Mouse (Mus musculus) megakaryocyte, embryonic 14.5 days (primary cell): ENCODE data around the gene Tbk1. TPM values are rescaled to one million over a fixed set of nuclear protein-coding genes. Genes with fewer than 3 reads are reported as not detected.

ENCODE experiments used
- H3K27me3 ChIP-seq: replicated peaks from 2 replicates; pipeline ENCODE3; 2012; ENCODE audit warnings: inconsistent platforms
- H3K36me3 ChIP-seq: replicated peaks from 2 replicates; pipeline ENCODE3; 2012; ENCODE audit warnings: low read length, inconsistent platforms, mixed read lengths
- H3K4me1 ChIP-seq: 2 replicates; pipeline ENCODE4 v1.6.1; 2012; ENCODE audit warnings: inconsistent platforms
- H3K4me3 ChIP-seq: replicated peaks from 2 replicates; pipeline ENCODE3; 2012; ENCODE audit warnings: moderate library complexity, mild to moderate bottlenecking, inconsistent platforms
- H3K9me3 ChIP-seq: 2 replicates; pipeline ENCODE4 v1.6.1; 2012; ENCODE audit warnings: inconsistent platforms
- FLI1 ChIP-seq: IDR thresholded peaks from 2 replicates; pipeline ENCODE4 v1.6.1; 2012; ENCODE audit warnings: low read length, inconsistent platforms, mixed read lengths
- GATA1 ChIP-seq: IDR thresholded peaks from 3 replicates; pipeline ENCODE4 v1.6.1; 2012; ENCODE audit warnings: mixed read lengths, low read length, inconsistent platforms, borderline replicate concordance
- polyA plus RNA-seq: library from polyadenylated mRNA; stranded (reverse); fragments of >175 nt; gene quantifications from 2 replicates; pipeline ENCODE4 v1.2.3, GENCODE M21; 2012; ENCODE audit warnings: low replicate concordance; ENCODE audit not compliant: insufficient read depth

Gene Tbk1
- polyA plus RNA-seq, 1 experiment, result 2.7 TPM

- H3K36me3 ChIP-seq, result peaks cover 62% of the 10 kb centered on the region
- peaks cover 19% of the 10 kb centered on the region for H3K4me1 ChIP-seq
- no peaks in the 10 kb centered on the region for H3K9me3 ChIP-seq
- TF ChIP-seq GATA1, result no peak
- TF ChIP-seq FLI1, result no peak
- no peak overlapping the region for H3K4me3 ChIP-seq
- H3K27me3 ChIP-seq, result no peaks in the 10 kb centered on the region
Measured at GRCm38 (mm10) chr10:121622431-121622830, 35.8 kb upstream of the Tbk1 start.

- peaks cover 96% of the 10 kb centered on the region for H3K36me3 ChIP-seq
- peaks cover 13% of the 10 kb centered on the region for H3K4me1 ChIP-seq
- no peaks in the 10 kb centered on the region for H3K27me3 ChIP-seq
- H3K9me3 ChIP-seq, result no peaks in the 10 kb centered on the region
- H3K4me3 ChIP-seq, result no peak overlapping the region
- TF ChIP-seq FLI1, result no peak
- TF ChIP-seq GATA1, result no peak
Measured at GRCm38 (mm10) chr10:121615935-121616334, 29.3 kb upstream of the Tbk1 start.

DNA sequence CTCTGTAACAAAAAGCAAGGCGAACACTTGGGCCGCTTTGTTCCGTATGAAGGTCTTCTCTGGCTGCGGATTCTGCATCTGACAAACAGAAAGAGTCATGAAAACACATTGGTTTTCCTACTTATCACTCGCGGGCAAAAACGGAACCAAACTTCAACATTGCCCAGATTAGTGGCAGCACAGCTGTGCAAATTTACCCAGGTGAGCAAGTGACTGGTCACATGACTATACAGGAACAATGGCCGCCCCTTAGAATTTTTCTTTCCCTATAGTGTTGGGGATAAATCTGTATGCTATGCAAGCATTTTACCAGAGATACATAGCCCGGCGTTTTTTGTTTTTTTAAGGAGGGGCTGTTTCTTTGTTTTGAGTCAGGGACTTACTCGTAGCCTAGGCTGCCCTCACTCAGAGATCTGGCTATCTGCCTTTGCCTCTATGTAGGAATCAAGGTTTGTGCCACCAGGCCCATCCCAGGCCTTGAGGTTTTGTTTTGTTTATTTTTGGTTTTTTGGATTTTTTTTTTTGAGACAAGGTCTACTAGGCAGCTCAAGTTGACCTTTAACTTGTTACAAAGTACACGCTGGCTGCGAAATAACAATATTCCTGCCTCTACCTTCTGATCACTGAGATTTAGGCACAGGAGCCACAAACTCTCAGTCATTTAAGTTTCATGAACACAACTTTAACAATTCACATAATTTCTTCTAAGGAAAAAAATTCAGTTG lies 28.7 kb upstream of the Tbk1 start:
- peaks cover 96% of the 10 kb centered on the region for H3K36me3 ChIP-seq
- no peaks in the 10 kb centered on the region for H3K9me3 ChIP-seq
- peaks cover 20% of the 10 kb centered on the region for H3K4me1 ChIP-seq
- no peaks in the 10 kb centered on the region for H3K27me3 ChIP-seq
- TF ChIP-seq GATA1 (no peak), FLI1 (no peak)
- H3K4me3 ChIP-seq, result no peak overlapping the region

DNA sequence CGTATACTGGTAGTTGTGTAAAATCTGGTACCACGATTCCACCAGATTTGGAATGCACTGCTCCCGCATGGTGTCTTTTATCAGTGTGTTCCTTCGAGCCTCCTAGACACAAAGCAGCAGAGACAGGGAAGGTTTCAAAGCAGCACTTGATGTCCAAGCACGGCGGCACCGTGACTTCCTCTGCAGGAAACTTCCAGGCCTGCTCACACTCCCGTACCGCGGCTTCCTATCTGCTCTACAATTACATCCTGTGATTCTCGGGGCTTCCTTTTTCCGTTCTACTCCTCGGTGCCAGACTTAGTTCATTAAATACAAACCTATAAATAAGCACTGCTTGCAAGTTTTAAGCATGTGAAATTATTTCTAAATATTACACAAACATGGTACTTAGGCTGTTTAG lies 27.0 kb upstream of the Tbk1 start:
- H3K4me1 ChIP-seq, result peaks cover 22% of the 10 kb centered on the region
- 0 out of 2 replicates have a peak, but pooled peaks cover 2% of the 10 kb centered on the region for H3K9me3 ChIP-seq
- no peak overlapping the region for H3K4me3 ChIP-seq
- TF ChIP-seq FLI1 (no peak), GATA1 (no peak)
- peaks cover 97% of the 10 kb centered on the region for H3K36me3 ChIP-seq
- no peaks in the 10 kb centered on the region for H3K27me3 ChIP-seq

GRCm38 (mm10) chr10:121612448-121612847 lies 25.9 kb upstream of the Tbk1 start:
- Histone ChIP-seq H3K4me3 (no peak overlapping the region), H3K4me1 (peaks cover 22% of the 10 kb centered on the region), H3K9me3 (0 out of 2 replicates have a peak, but pooled peaks cover 2% of the 10 kb centered on the region), H3K36me3 (peaks cover 97% of the 10 kb centered on the region), H3K27me3 (no peaks in the 10 kb centered on the region)
- TF ChIP-seq FLI1, result no peak
- TF ChIP-seq GATA1, result no peak

GRCm38 (mm10) chr10:121611587-121611986 lies 25.0 kb upstream of the Tbk1 start:
- Histone ChIP-seq H3K36me3 (peaks cover 97% of the 10 kb centered on the region), H3K4me3 (no peak overlapping the region), H3K4me1 (peaks cover 22% of the 10 kb centered on the region), H3K9me3 (0 out of 2 replicates have a peak, but pooled peaks cover 2% of the 10 kb centered on the region), H3K27me3 (no peaks in the 10 kb centered on the region)
- TF ChIP-seq GATA1, result no peak
- TF ChIP-seq FLI1, result no peak

GRCm38 (mm10) chr10:121608177-121608576 lies 21.6 kb upstream of the Tbk1 start:
- H3K4me3 ChIP-seq, result no peak overlapping the region
- H3K4me1 ChIP-seq, result peaks cover 29% of the 10 kb centered on the region
- H3K9me3 ChIP-seq, result peaks cover 8% of the 10 kb centered on the region; the same call in 1 of the 2 replicates
- peaks cover 98% of the 10 kb centered on the region for H3K36me3 ChIP-seq
- H3K27me3 ChIP-seq, result no peaks in the 10 kb centered on the region
- no peak for TF ChIP-seq FLI1
- no peak for TF ChIP-seq GATA1

- Histone ChIP-seq H3K36me3 (peaks cover 100% of the 10 kb centered on the region), H3K9me3 (peaks cover 8% of the 10 kb centered on the region; the same call in 1 of the 2 replicates), H3K4me3 (peak overlapping the region; percentile 72), H3K4me1 (peaks cover 13% of the 10 kb centered on the region), H3K27me3 (no peaks in the 10 kb centered on the region)
- TF ChIP-seq GATA1 (no peak), FLI1 (no peak)
Measured at GRCm38 (mm10) chr10:121604632-121605344, 18.2 kb upstream of the Tbk1 start.

DNA sequence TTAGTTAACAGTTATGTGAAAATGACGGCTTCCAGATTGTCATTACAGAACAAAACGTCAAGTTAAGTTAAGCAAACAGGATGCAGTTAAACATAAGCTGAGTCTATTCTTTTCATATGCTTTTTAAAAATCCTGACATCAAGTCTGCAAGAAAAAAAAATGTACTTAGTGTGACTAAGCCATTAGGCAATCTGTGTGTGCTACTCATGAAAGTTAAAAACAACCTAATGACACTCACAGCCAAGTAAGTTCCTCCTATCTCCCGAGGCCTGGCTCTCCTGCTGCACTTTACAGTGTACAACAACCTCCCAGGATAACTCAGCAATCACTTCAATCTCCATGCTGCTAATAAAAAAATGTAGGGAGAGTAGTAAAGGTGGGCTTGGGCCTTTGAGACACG lies 17.0 kb upstream of the Tbk1 start:
- Histone ChIP-seq H3K4me1 (peaks cover 13% of the 10 kb centered on the region), H3K36me3 (peaks cover 100% of the 10 kb centered on the region)
- TF ChIP-seq FLI1, result no peak
- no peak for TF ChIP-seq GATA1

DNA sequence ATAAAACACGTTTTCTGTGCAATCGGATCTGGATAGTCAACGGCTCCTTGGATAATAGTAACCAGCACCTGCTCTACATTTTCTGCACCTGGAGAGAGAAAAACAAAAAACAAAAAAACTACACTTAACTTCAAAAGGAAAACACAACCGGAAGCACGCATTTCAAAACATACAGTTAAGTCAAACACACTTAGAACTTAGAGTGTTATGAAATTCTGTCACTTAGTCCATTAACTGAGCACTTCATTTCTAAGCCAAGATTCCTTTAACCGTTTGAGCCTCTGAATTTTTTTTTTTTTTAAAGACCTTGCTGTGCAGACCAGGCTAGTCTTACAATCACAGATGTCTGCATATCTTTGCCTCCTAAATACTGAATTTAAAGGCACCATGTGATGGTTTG lies 14.7 kb upstream of the Tbk1 start:
- Histone ChIP-seq H3K4me3 (no peak overlapping the region), H3K9me3 (peaks cover 5% of the 10 kb centered on the region; the same call in 1 of the 2 replicates), H3K27me3 (no peaks in the 10 kb centered on the region), H3K36me3 (peaks cover 100% of the 10 kb centered on the region), H3K4me1 (peaks cover 27% of the 10 kb centered on the region)
- TF ChIP-seq FLI1 (no peak), GATA1 (no peak)

More for the DNA sequence above, 17.0 kb upstream of the Tbk1 start:
- no peaks in the 10 kb centered on the region for H3K27me3 ChIP-seq
- H3K4me3 ChIP-seq, result no peak overlapping the region
- peaks cover 5% of the 10 kb centered on the region; the same call in 1 of the 2 replicates for H3K9me3 ChIP-seq
